In genomic region chr1:120851860-120852503, GRCm38 (mm10) we compare ENCODE assay signal across 15 mouse cellular contexts.
DNase-seq lines count a peak whose midpoint lies in the region; ATAC-seq lines count a peak whose summit lies in the region.
"Had no signal": no experiment of that assay in that cellular context is flagged by ENCODE, and none has a peak within 500 bp of the region (broad histone marks: within the 10 kb centered on the region; RNA-seq: fewer than 3 reads in every experiment).

No protein-coding gene starts in this region.

- ATAC-seq in heart, embryonic 11.5 days (replicated peaks; ENCODE audit: insufficient number of reproducible peaks, low FRiP score, low TSS enrichment): no peak
- 0 out of 2 replicates have a peak, but pooled peaks have one; percentile 34 for ATAC-seq in lung, embryonic 16.5 days (ENCODE audit: low read depth)
- ATAC-seq: intestine, postnatal 0 days had no signal

- DNase-seq in adrenal gland, postnatal 25 days: peak; percentile 2
- no peak for DNase-seq in adrenal gland, adult 18-20 months (ENCODE audit: low spot score in 2 of 2)
- peak; percentile 5 to 12 for DNase-seq in heart, postnatal 10 days
- no peak for DNase-seq in lung, postnatal 25 days (ENCODE audit: low spot score)
- peak; percentile 91 to 97 for DNase-seq in cerebellum, postnatal 10 days
- DNase-seq in frontal cortex, postnatal 25 days (ENCODE audit: low spot score in 2 of 2): no peak
- DNase-seq: adrenal gland, postnatal 36 days; right cerebral cortex, postnatal 4 days; thymus, postnatal 36 days had no signal

- intact Hi-C loops in heart, postnatal 10 days (cut with DNase I): no loop called here

- no peak overlapping the region for H3K27ac ChIP-seq in heart, embryonic 11.5 days (ENCODE audit: low read depth, low read length)
- H3K27ac ChIP-seq in lung, embryonic 16.5 days (ENCODE audit: low read length): no peak overlapping the region
- H3K27ac ChIP-seq: limb, embryonic 10.5 days; liver, embryonic 14.5 days had no signal

- H3K9ac ChIP-seq in heart, embryonic 11.5 days (ENCODE audit: low read depth, low read length): no peak overlapping the region
- H3K9ac ChIP-seq in lung, embryonic 16.5 days (ENCODE audit: low read length): no peak overlapping the region
- H3K9ac ChIP-seq: liver, embryonic 14.5 days had no signal

- no peaks in the 10 kb centered on the region for H3K36me3 ChIP-seq in heart, embryonic 11.5 days (ENCODE audit: control insufficient read depth, insufficient read depth, low read length)
- no peaks in the 10 kb centered on the region for H3K36me3 ChIP-seq in lung, embryonic 16.5 days (ENCODE audit: control insufficient read depth, insufficient read depth, low read length)
- H3K36me3 ChIP-seq: limb, embryonic 10.5 days had no signal

- peaks cover 3% of the 10 kb centered on the region; the same call in 1 of the 2 replicates for H3K27me3 ChIP-seq in heart, embryonic 11.5 days (ENCODE audit: control insufficient read depth, insufficient read depth, low read length)
- H3K27me3 ChIP-seq in lung, embryonic 16.5 days (ENCODE audit: control insufficient read depth, insufficient read depth, low read depth, low read length): no peaks in the 10 kb centered on the region
- H3K27me3 ChIP-seq: megakaryocyte, embryonic 14.5 days had no signal

- H3K4me2 ChIP-seq in heart, embryonic 11.5 days: no peak overlapping the region
- no peak overlapping the region for H3K4me2 ChIP-seq in lung, embryonic 16.5 days (ENCODE audit: low read depth, low read length)

- 66% methylated on average over 6 of the region's 6 CpGs for WGBS in heart, embryonic 11.5 days (ENCODE audit: insufficient replicate concordance)
- WGBS in lung, embryonic 16.5 days: 38% methylated on average over 6 of the region's 6 CpGs

- peaks cover 2% of the 10 kb centered on the region; the same call in 1 of the 2 replicates for H3K4me1 ChIP-seq in heart, embryonic 11.5 days (ENCODE audit: control insufficient read depth, insufficient read depth, low read length)
- H3K4me1 ChIP-seq in lung, embryonic 16.5 days (replicated peaks; ENCODE audit: control insufficient read depth, insufficient read depth, low read length): no peaks in the 10 kb centered on the region
- H3K4me1 ChIP-seq: limb, embryonic 10.5 days; megakaryocyte, embryonic 14.5 days had no signal

- no peak overlapping the region for H3K4me3 ChIP-seq in heart, embryonic 11.5 days (ENCODE audit: low read depth, low read length)
- H3K4me3 ChIP-seq in lung, embryonic 16.5 days (ENCODE audit: low read length): no peak overlapping the region
- H3K4me3 ChIP-seq: limb, embryonic 10.5 days; megakaryocyte, embryonic 14.5 days had no signal

- no peaks in the 10 kb centered on the region for H3K9me3 ChIP-seq in heart, embryonic 11.5 days (replicated peaks; ENCODE audit: control insufficient read depth, low read length)
- H3K9me3 ChIP-seq in lung, embryonic 16.5 days (ENCODE audit: control insufficient read depth, low read length): no peaks in the 10 kb centered on the region
- H3K9me3 ChIP-seq: limb, embryonic 10.5 days had no signal

Comparison
In these comparisons a context has a peak if more than half of its experiments do, and no peak if none do; other contexts are left out.
1. DNase-seq: peak in adrenal gland, postnatal 25 days (single experiment), heart, postnatal 10 days (2 of 2) and cerebellum, postnatal 10 days (2 of 2); none in adrenal gland, adult 18-20 months (0 of 2), lung, postnatal 25 days (single experiment) and frontal cortex, postnatal 25 days (0 of 2).